Mouse (Mus musculus): ENCODE results near the gene H2-M5. TPM values are rescaled to one million over a fixed set of nuclear protein-coding genes. Genes with fewer than 3 reads are reported as not detected.
"Not testable (repeated sequence)": the region's sequence is repeated elsewhere in the genome, so short reads cannot be mapped to it uniquely, and the experiment has no call there.

H2-M5 gene
- polyA plus RNA-seq, 1 experiment: 0.06 TPM

DNA sequence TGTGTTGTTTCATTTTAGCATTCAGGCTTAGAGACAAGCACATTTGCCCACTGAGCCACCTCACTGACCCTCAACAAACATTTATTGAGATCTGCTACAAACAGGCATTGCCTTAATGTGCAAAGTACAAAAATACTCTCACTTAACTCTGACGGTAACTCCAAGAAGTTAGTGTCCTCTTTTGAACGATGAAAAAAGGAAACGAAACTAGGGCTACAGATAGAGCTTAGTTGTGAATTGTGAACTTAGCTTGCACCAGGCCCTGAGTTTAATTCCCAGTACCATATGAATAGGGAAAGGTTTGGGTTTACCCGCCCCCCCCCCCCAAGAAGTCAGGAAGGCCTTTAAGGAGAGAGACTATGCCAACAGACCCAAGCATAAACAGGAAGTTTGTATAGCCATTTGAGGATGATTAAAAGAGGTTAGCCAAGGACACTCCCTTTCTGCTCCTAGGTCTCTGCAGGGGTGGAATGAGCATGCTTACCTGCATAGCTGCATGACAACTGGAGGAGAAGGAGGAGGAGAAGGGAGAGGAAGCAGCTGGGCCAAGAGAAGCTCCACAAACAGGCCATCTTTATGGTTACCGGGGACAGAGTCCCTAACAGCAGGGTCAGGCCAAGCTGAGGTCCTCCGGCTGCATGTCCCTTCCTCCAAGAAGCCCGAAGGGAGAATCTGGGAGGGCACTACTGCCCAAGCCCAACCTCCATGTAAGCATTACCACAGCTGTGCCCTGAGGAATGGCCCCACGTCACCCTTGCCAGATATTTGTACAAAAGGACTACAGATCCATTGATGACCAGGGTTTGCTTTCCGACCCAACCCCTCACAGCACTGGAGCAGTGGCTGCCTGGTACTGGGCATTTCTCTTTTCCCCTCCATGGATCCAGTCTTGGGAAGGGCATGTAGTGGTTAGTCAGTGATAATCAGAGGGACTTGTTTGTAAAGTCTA lies 33.6 kb upstream of the H2-M5 start, which contains the start of gene Mog:
Mog (minus strand) TSS at position 771 of the 949 bp plus-strand sequence.
- Histone ChIP-seq H3ac (ENCODE audit: control insufficient read depth, insufficient read length, low read depth) (no peak within 1 kb of the TSS), H3K27me3 (ENCODE audit: control insufficient read depth, insufficient read depth, insufficient read length) (no peaks in the 10 kb centered on the region), H3K36me3 (ENCODE audit: control insufficient read depth, insufficient read depth) (no peaks in the 10 kb centered on the region), H3K79me3 (ENCODE audit: low read depth) (no peaks in the 10 kb centered on the region), H3K79me2 (ENCODE audit: control insufficient read depth, insufficient read depth) (no peaks in the 10 kb centered on the region), H3K4me3 (ENCODE audit: insufficient read depth, poor library complexity, severe bottlenecking) (no peak within 1 kb of the TSS)
- TF ChIP-seq CTCF (IDR thresholded peaks at IDR 0.05; ENCODE audit: control insufficient read depth, insufficient read depth, insufficient read length) (no peak), MAX (IDR thresholded peaks at IDR 0.05) (no peak), MYOD1 (IDR thresholded peaks at IDR 0.05; ENCODE audit: control insufficient read depth, insufficient read length, low read depth) (no peak), CEBPB (IDR thresholded peaks at IDR 0.05; ENCODE audit: low read depth) (no peak), MYOG (IDR thresholded peaks at IDR 0.05; ENCODE audit: control insufficient read depth, extremely low read depth, insufficient read length) (no peak), USF1 (IDR thresholded peaks at IDR 0.05; ENCODE audit: low read depth) (no peak), FOSL1 (IDR thresholded peaks at IDR 0.05; ENCODE audit: insufficient read depth, low read length, poor library complexity, severe bottlenecking) (no peak)

DNA sequence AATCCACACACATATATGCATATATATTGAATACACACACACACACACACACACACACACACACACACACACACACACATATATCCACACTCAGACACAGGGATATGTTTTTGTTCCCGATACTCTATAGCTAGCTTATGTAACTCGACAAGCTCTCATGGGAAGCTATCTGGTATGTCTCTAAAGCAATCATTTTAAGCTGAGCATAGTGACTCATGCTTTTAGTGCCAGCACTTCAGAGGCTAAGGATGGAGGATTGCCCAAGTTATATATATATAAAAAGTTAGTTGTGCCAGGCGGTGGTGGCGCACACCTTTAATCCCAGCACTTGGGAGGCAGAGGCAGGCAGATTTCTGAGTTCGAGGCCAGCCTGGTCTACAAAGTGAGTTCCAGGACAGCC lies 29.9 kb upstream of the H2-M5 start:
- H3K4me3 ChIP-seq (ENCODE audit: insufficient read depth, poor library complexity, severe bottlenecking); H3K79me2 ChIP-seq (ENCODE audit: control insufficient read depth, insufficient read depth); H3ac ChIP-seq (ENCODE audit: control insufficient read depth, insufficient read length, low read depth); H3K27me3 ChIP-seq (ENCODE audit: control insufficient read depth, insufficient read depth, insufficient read length); H3K79me3 ChIP-seq (ENCODE audit: low read depth); H3K36me3 ChIP-seq (ENCODE audit: control insufficient read depth, insufficient read depth): not testable (repeated sequence)

DNA sequence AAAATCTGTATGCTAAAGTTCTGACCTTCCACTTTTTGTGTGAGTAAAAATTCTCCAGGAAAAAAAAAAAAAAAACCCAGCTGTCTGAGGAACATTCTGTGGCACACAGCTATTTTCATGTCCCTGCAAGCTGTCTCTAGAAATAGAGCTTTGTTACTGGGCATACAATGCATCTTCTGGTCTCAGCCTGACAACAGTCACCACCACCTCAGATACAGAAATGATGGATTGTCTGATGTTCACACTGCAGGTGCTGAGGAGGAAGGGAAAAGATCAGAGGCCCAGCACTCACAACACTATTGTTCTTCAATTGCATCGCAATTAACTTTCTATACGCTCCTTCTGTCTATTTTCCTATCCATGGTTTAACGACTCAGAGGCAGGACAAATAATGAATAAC lies 29.0 kb upstream of the H2-M5 start:
- no peak overlapping the region for H3ac ChIP-seq (ENCODE audit: control insufficient read depth, insufficient read length, low read depth)
- H3K36me3 ChIP-seq (ENCODE audit: control insufficient read depth, insufficient read depth): no peaks in the 10 kb centered on the region
- no peaks in the 10 kb centered on the region for H3K79me3 ChIP-seq (ENCODE audit: low read depth)
- H3K4me3 ChIP-seq (ENCODE audit: insufficient read depth, poor library complexity, severe bottlenecking): no peak overlapping the region
- no peaks in the 10 kb centered on the region for H3K79me2 ChIP-seq (ENCODE audit: control insufficient read depth, insufficient read depth)
- TF ChIP-seq MYOD1 (IDR thresholded peaks at IDR 0.05; ENCODE audit: control insufficient read depth, insufficient read length, low read depth) (no peak), FOSL1 (IDR thresholded peaks at IDR 0.05; ENCODE audit: insufficient read depth, low read length, poor library complexity, severe bottlenecking) (no peak), MAX (IDR thresholded peaks at IDR 0.05) (no peak), MYOG (IDR thresholded peaks at IDR 0.05; ENCODE audit: control insufficient read depth, extremely low read depth, insufficient read length) (no peak), CEBPB (IDR thresholded peaks at IDR 0.05; ENCODE audit: low read depth) (no peak), CTCF (IDR thresholded peaks at IDR 0.05; ENCODE audit: control insufficient read depth, insufficient read depth, insufficient read length) (no peak), USF1 (IDR thresholded peaks at IDR 0.05; ENCODE audit: low read depth) (no peak)
- H3K27me3 ChIP-seq (ENCODE audit: control insufficient read depth, insufficient read depth, insufficient read length): no peaks in the 10 kb centered on the region

DNA sequence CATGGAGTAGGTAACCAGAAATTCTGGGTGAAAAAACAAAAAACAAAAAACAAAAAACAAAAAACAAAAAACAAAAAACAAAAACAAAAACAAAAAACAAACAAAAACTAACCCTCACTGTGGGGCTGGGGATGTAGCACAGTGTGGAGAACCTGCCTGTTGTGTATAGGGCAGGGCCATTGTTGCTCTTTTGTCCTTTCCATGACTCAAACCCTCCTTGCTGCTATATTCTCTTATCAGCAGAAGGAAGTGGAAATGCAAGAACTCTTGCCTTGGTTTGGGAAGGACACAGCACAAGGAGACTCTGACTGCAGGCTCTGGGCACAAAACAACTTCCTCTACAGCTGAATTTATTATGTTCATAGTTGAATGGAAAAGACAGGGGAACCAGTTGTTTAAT lies 27.0 kb upstream of the H2-M5 start:
- TF ChIP-seq MYOD1 (IDR thresholded peaks at IDR 0.05; ENCODE audit: control insufficient read depth, insufficient read length, low read depth): no peak
- TF ChIP-seq USF1 (IDR thresholded peaks at IDR 0.05; ENCODE audit: low read depth): no peak
- no peak for TF ChIP-seq MYOG (IDR thresholded peaks at IDR 0.05; ENCODE audit: control insufficient read depth, extremely low read depth, insufficient read length)
- TF ChIP-seq CEBPB (IDR thresholded peaks at IDR 0.05; ENCODE audit: low read depth): no peak
- TF ChIP-seq CTCF (IDR thresholded peaks at IDR 0.05; ENCODE audit: control insufficient read depth, insufficient read depth, insufficient read length): no peak
- no peak for TF ChIP-seq FOSL1 (IDR thresholded peaks at IDR 0.05; ENCODE audit: insufficient read depth, low read length, poor library complexity, severe bottlenecking)
- TF ChIP-seq MAX (IDR thresholded peaks at IDR 0.05): no peak
- Histone ChIP-seq H3K27me3 (ENCODE audit: control insufficient read depth, insufficient read depth, insufficient read length) (no peaks in the 10 kb centered on the region), H3ac (ENCODE audit: control insufficient read depth, insufficient read length, low read depth) (no peak overlapping the region), H3K4me3 (ENCODE audit: insufficient read depth, poor library complexity, severe bottlenecking) (no peak overlapping the region), H3K79me3 (ENCODE audit: low read depth) (no peaks in the 10 kb centered on the region), H3K36me3 (ENCODE audit: control insufficient read depth, insufficient read depth) (no peaks in the 10 kb centered on the region), H3K79me2 (ENCODE audit: control insufficient read depth, insufficient read depth) (no peaks in the 10 kb centered on the region)

DNA sequence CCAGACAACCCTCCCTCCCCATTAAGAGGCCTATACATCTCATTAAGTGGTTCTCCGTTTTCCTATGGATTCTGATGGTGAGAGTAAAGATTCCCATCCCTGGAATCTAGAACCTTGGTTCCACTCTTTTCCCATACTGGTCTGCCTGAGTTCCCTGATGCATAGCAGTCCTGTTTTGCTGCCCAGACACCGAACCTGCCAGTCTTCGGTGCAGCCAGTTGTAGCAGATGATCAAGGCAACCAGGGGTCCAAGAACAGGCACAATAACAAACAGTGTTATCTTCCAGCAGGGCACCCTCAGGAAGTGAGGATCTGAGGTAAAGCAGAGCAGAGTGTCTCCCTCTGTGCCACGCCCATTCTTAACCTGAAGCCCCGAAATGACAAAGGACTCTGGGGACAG lies 22.8 kb upstream of the H2-M5 start:
- H3K79me3 ChIP-seq (ENCODE audit: low read depth): no peaks in the 10 kb centered on the region
- no peak overlapping the region for H3K4me3 ChIP-seq (ENCODE audit: insufficient read depth, poor library complexity, severe bottlenecking)
- peaks cover 18% of the 10 kb centered on the region for H3K36me3 ChIP-seq (ENCODE audit: control insufficient read depth, insufficient read depth)
- H3ac ChIP-seq (ENCODE audit: control insufficient read depth, insufficient read length, low read depth): no peak overlapping the region
- no peak for TF ChIP-seq FOSL1 (IDR thresholded peaks at IDR 0.05; ENCODE audit: insufficient read depth, low read length, poor library complexity, severe bottlenecking)
- TF ChIP-seq CEBPB (IDR thresholded peaks at IDR 0.05; ENCODE audit: low read depth): no peak
- TF ChIP-seq MYOG (IDR thresholded peaks at IDR 0.05; ENCODE audit: control insufficient read depth, extremely low read depth, insufficient read length): no peak
- TF ChIP-seq CTCF (IDR thresholded peaks at IDR 0.05; ENCODE audit: control insufficient read depth, insufficient read depth, insufficient read length): no peak
- TF ChIP-seq MAX (IDR thresholded peaks at IDR 0.05): no peak
- TF ChIP-seq USF1 (IDR thresholded peaks at IDR 0.05; ENCODE audit: low read depth): no peak
- TF ChIP-seq MYOD1 (IDR thresholded peaks at IDR 0.05; ENCODE audit: control insufficient read depth, insufficient read length, low read depth): no peak
- no peaks in the 10 kb centered on the region for H3K79me2 ChIP-seq (ENCODE audit: control insufficient read depth, insufficient read depth)
- no peaks in the 10 kb centered on the region for H3K27me3 ChIP-seq (ENCODE audit: control insufficient read depth, insufficient read depth, insufficient read length)

DNA sequence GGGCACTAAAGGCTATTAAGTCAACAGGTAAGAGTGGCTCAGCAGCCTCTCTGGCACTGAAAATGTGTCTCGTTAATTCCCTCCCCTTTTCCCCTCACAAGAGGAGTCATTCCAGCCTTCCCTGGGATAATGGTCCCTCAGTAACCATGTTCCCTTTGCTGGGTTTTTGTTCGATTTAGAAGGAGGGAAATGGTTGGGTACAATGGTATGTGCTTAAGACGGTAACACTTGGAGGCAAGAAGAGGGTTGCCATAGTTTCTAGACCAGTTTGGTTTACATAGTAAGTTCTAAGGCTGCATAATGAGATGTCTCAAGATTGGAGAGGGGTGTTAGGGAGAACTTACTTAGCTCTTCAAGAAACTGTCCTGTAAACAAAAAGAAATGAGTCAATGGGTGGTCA lies 22.4 kb upstream of the H2-M5 start:
- no peaks in the 10 kb centered on the region for H3K79me3 ChIP-seq (ENCODE audit: low read depth)
- TF ChIP-seq MYOG (IDR thresholded peaks at IDR 0.05; ENCODE audit: control insufficient read depth, extremely low read depth, insufficient read length) (no peak), USF1 (IDR thresholded peaks at IDR 0.05; ENCODE audit: low read depth) (no peak), CTCF (IDR thresholded peaks at IDR 0.05; ENCODE audit: control insufficient read depth, insufficient read depth, insufficient read length) (no peak), MYOD1 (IDR thresholded peaks at IDR 0.05; ENCODE audit: control insufficient read depth, insufficient read length, low read depth) (no peak), FOSL1 (IDR thresholded peaks at IDR 0.05; ENCODE audit: insufficient read depth, low read length, poor library complexity, severe bottlenecking) (no peak), MAX (IDR thresholded peaks at IDR 0.05) (no peak), CEBPB (IDR thresholded peaks at IDR 0.05; ENCODE audit: low read depth) (no peak)
- peaks cover 22% of the 10 kb centered on the region for H3K36me3 ChIP-seq (ENCODE audit: control insufficient read depth, insufficient read depth)
- no peak overlapping the region for H3ac ChIP-seq (ENCODE audit: control insufficient read depth, insufficient read length, low read depth)
- no peaks in the 10 kb centered on the region for H3K27me3 ChIP-seq (ENCODE audit: control insufficient read depth, insufficient read depth, insufficient read length)
- H3K4me3 ChIP-seq (ENCODE audit: insufficient read depth, poor library complexity, severe bottlenecking): no peak overlapping the region
- H3K79me2 ChIP-seq (ENCODE audit: control insufficient read depth, insufficient read depth): no peaks in the 10 kb centered on the region
